Mouse (Mus musculus) myocyte (in vitro differentiated cells): ENCODE data around the gene Minos1. TPM values are rescaled to one million over a fixed set of nuclear protein-coding genes. Genes with fewer than 3 reads are reported as not detected.
A peak's percentile ranks its signal among the peaks of the same experiment; 100 is the strongest.

Source experiments
- H3K27me3 ChIP-seq: one replicate; pipeline ENCODE4 v1.6.1; 2011; ENCODE audit not compliant: control insufficient read depth, insufficient read depth, insufficient read length
- H3K36me3 ChIP-seq: one replicate; pipeline ENCODE4 v1.6.1; 2011; ENCODE audit not compliant: control insufficient read depth, insufficient read depth
- H3K4me2 ChIP-seq: one replicate; pipeline ENCODE4 v1.6.1; 2011; ENCODE audit warnings: low read depth, control low read depth
- H3K4me3 ChIP-seq: one replicate; pipeline ENCODE4 v1.5.1; 2011; ENCODE audit warnings: mild to moderate bottlenecking, control low read depth, moderate library complexity
- H3K79me2 ChIP-seq: one replicate; pipeline ENCODE4 v1.6.1; 2011; ENCODE audit not compliant: control insufficient read depth, insufficient read depth
- H3ac ChIP-seq: one replicate; pipeline ENCODE4 v1.6.1; 2011; ENCODE audit not compliant: control insufficient read depth, insufficient read length
- CEBPB ChIP-seq: IDR thresholded peaks from 2 replicates; pipeline ENCODE4 v1.6.1; 2011; ENCODE audit warnings: mild to moderate bottlenecking, moderate library complexity; ENCODE audit not compliant: poor library complexity, insufficient read depth, severe bottlenecking
- E2F4 ChIP-seq: IDR thresholded peaks from one replicate; pipeline ENCODE4 v1.6.1; 2011; ENCODE audit warnings: mild to moderate bottlenecking, control low read depth, moderate library complexity; ENCODE audit not compliant: insufficient read depth
- MAX ChIP-seq: IDR thresholded peaks from one replicate; pipeline ENCODE4 v1.6.1; 2011; ENCODE audit warnings: low read depth, mild to moderate bottlenecking, control low read depth
- MYOD1 ChIP-seq, 3 experiments: IDR thresholded peaks; one replicate each; pipeline ENCODE4 v1.6.1; 2011; ENCODE audit warnings: control low read depth in 2 of 3, low read depth in 2 of 3, mild to moderate bottlenecking in 2 of 3, moderate library complexity in 1 of 3; ENCODE audit not compliant: insufficient read length in 2 of 3, control insufficient read depth in 1 of 3
- MYOG ChIP-seq, 3 experiments: IDR thresholded peaks; one replicate each; pipeline ENCODE4 v1.6.1; 2011; ENCODE audit warnings: control low read depth in 2 of 3, low read depth in 2 of 3, mild to moderate bottlenecking in 2 of 3; ENCODE audit not compliant: insufficient read length in 2 of 3, control insufficient read depth in 1 of 3, insufficient read depth in 1 of 3
- POLR2A ChIP-seq: IDR thresholded peaks from one replicate; pipeline ENCODE4 v1.6.1; 2011; ENCODE audit warnings: low read depth, mild to moderate bottlenecking, control low read depth, moderate library complexity; ENCODE audit not compliant: insufficient read length
- POLR2AphosphoS2 ChIP-seq: IDR thresholded peaks from one replicate; pipeline ENCODE4 v1.6.1; 2011; ENCODE audit warnings: low read depth, control low read depth; ENCODE audit not compliant: insufficient read length
- REST ChIP-seq: IDR thresholded peaks from one replicate; pipeline ENCODE4 v1.6.1; 2011; ENCODE audit warnings: mild to moderate bottlenecking, control low read depth, moderate library complexity; ENCODE audit not compliant: insufficient read depth, insufficient read length
- SRF ChIP-seq: IDR thresholded peaks from one replicate; pipeline ENCODE4 v1.6.1; 2011; ENCODE audit warnings: low read depth; ENCODE audit not compliant: control insufficient read depth, insufficient read length
- TCF12 ChIP-seq: IDR thresholded peaks from one replicate; pipeline ENCODE4 v1.6.1; 2011; ENCODE audit warnings: mild to moderate bottlenecking, control low read depth; ENCODE audit not compliant: poor library complexity, insufficient read depth, severe bottlenecking
- TCF3 ChIP-seq: IDR thresholded peaks from one replicate; pipeline ENCODE4 v1.6.1; 2011; ENCODE audit warnings: low read depth, control low read depth; ENCODE audit not compliant: insufficient read length
- USF1 ChIP-seq: IDR thresholded peaks from one replicate; pipeline ENCODE4 v1.6.1; 2011; ENCODE audit warnings: low read depth, mild to moderate bottlenecking, control low read depth, moderate library complexity
- polyA plus RNA-seq: library from polyadenylated mRNA; unstranded; fragments of >200 nt; fragmentation: generic; extraction: Trizol; gene quantifications from one replicate; pipeline ENCODE4 v1.2.1, GENCODE M21; 2012; ENCODE audit warnings: missing spikeins

The Minos1 gene
- 247 TPM for polyA plus RNA-seq

DNA sequence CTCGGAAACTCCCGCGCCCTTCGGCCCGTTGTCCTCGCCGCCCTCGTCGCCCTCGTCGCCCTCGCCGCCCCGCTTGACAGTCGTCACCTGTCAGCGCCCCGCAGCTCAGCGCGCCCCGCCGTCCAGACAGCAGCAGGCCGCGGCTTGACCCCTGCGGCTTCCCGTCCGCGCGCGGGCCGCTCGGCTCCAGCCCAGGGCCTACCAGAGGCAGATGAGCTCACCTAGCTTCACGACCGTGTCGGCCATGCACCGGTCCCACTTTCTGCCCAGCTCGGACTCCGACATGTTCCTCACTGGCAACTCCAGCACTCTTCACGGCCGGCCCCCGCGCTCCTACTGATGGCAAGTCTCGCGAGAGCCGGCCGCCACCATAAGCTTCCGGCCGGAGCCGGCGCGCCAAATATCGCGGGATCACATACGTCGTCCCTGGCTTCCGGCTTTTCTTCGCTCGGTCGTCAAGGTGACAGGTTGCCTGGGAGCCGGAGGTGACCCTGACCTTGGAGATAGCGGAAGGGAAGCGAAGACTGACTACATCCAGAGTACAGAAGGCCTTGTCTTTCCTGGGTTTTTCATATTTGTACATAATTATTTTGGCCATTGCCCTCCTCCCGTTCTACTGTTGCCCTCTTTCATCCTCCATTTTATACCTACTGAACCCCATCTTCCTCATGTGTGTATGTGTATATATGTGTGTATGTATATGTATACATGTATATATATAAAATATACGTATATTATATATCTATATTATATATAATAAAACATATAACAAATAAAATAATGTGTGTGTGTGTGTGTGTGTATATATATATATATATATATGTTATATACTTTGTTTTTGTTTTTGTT is at the start of gene Minos1:
Gene Minos1, minus strand, starts transcription at position 413 of the 849 bp plus-strand sequence.
- H3K79me2 ChIP-seq, result peaks cover 47% of the 10 kb centered on the region
- H3ac ChIP-seq, result peak within 1 kb of the TSS; percentile 87
- H3K36me3 ChIP-seq, result no peaks in the 10 kb centered on the region
- TF ChIP-seq MYOG (IDR thresholded peaks at IDR 0.05; ENCODE audit: control insufficient read depth in 1 of 3, insufficient read depth in 1 of 3, insufficient read length in 2 of 3, low read depth in 2 of 3) (peak in 2 of 3 experiments; percentile 74 to 76), TCF3 (no peak), TCF12 (no peak), USF1 (no peak), E2F4 (no peak), MAX (no peak), CEBPB (no peak), SRF (no peak), MYOD1 (IDR thresholded peaks at IDR 0.05; ENCODE audit: control insufficient read depth in 1 of 3, insufficient read length in 2 of 3, low read depth in 2 of 3) (peak in 2 of 3 experiments; percentile 43 to 73), REST (no peak), POLR2AphosphoS2 (peak; percentile 94), POLR2A (peak; percentile 89)
- peak within 1 kb of the TSS; percentile 63 for H3K4me3 ChIP-seq
- no peaks in the 10 kb centered on the region for H3K27me3 ChIP-seq
- H3K4me2 ChIP-seq, result peak within 1 kb of the TSS; percentile 80

DNA sequence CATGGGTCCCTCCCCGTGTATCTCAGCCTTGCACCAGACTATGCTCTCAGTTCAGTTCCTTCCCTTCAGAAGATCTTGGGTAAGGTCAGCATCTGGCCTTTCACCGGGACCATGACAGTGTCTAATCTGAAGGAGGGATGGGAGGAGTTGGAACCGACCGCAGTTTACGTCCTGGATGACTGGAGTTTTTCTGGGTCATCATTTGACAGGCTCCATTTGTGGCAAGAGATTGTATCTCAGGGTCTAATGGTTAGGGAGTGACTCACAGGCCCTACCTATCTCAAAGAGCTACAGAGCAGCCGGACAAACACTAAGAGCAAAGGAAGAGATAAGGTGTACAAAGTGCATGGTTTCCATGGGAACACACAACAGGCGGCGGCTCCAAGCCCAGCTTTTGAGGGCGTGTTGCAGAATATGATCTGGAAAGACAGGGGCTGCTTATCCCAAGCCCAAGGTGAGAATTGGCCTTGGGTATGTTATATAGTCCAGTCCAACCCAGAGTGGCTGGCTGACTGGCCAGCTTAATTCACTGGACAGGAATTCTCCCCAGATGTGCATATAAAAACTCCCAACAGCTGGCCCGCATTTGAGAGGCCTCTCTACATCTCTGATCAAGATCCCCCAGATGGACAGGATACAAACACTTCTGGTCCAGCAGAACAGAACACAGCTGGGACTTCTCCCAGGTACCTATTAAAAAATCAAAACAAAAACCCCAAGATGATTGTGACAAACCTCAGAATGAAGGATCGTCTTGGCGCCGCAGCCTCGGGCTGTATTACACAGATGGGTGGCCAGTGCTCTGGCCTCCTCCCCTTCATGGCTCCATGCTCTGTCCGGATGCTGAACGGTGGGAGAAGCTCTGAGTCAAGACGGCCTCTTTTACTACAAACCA is 49.1 kb upstream of the Minos1 start:
- no peak overlapping the region for H3K4me3 ChIP-seq
- peak overlapping the region; percentile 22 for H3K4me2 ChIP-seq
- H3K27me3 ChIP-seq, result no peaks in the 10 kb centered on the region
- TF ChIP-seq POLR2A (no peak), REST (no peak), TCF12 (no peak), USF1 (no peak), MYOG (IDR thresholded peaks at IDR 0.05; ENCODE audit: control insufficient read depth in 1 of 3, insufficient read depth in 1 of 3, insufficient read length in 2 of 3, low read depth in 2 of 3) (no peak), MYOD1 (IDR thresholded peaks at IDR 0.05; ENCODE audit: control insufficient read depth in 1 of 3, insufficient read length in 2 of 3, low read depth in 2 of 3) (no peak), E2F4 (no peak), CEBPB (no peak), TCF3 (no peak), POLR2AphosphoS2 (no peak)
- no peaks in the 10 kb centered on the region for H3K79me2 ChIP-seq
- no peak overlapping the region for H3ac ChIP-seq
- no peaks in the 10 kb centered on the region for H3K36me3 ChIP-seq

DNA sequence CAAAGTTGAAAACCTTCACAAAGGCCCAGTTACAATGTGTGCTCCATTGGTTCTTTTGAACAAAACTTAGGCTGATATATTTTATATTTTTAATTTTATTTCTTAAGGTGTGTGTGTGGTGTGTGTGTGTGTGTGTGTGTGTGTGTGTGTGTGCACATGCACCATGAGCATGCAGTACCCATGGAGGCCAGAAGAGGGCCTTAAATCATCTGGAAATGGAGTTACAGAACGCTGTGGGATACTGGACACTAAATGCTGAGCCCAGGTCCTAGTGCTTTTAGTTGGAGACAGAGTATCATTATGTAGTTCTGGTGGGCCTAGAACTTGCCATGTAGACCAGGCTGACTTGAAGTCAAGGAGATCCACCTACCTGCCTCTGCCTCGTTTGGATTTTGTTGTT is 48.3 kb upstream of the Minos1 start:
- no peak for TF ChIP-seq USF1
- TF ChIP-seq MYOD1 (IDR thresholded peaks at IDR 0.05; ENCODE audit: control insufficient read depth in 1 of 3, insufficient read length in 2 of 3, low read depth in 2 of 3), result no peak
- TF ChIP-seq TCF12, result no peak
- TF ChIP-seq SRF, result no peak
- no peak for TF ChIP-seq MYOG (IDR thresholded peaks at IDR 0.05; ENCODE audit: control insufficient read depth in 1 of 3, insufficient read depth in 1 of 3, insufficient read length in 2 of 3, low read depth in 2 of 3)
- TF ChIP-seq CEBPB, result no peak
- TF ChIP-seq POLR2A, result no peak
- TF ChIP-seq REST, result no peak
- no peak for TF ChIP-seq POLR2AphosphoS2
- TF ChIP-seq E2F4, result no peak
- no peak for TF ChIP-seq TCF3
- TF ChIP-seq MAX, result no peak
- Histone ChIP-seq H3K79me2 (no peaks in the 10 kb centered on the region), H3K4me2 (no peak overlapping the region), H3K36me3 (no peaks in the 10 kb centered on the region), H3K4me3 (no peak overlapping the region), H3K27me3 (no peaks in the 10 kb centered on the region), H3ac (no peak overlapping the region)

DNA sequence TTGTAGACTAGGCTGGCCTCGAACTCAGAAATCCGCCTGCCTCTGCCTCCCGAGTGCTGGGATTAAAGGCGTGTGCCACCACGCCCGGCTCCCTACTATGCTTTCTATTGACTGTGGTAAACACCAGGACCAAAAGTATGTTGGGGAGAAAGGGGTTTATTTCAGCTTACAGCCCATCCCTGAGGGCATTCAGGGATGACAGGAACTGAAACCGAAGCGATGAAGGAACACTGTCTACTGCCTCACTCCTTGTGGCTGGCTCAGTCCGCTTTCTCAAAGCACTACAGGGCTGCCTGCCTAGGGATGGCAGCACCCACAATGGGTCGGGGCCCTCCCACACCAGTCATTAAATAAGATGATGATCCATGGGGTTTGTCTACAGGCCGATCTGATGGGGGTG is 47.5 kb upstream of the Minos1 start:
- TF ChIP-seq CEBPB (no peak), MYOD1 (IDR thresholded peaks at IDR 0.05; ENCODE audit: control insufficient read depth in 1 of 3, insufficient read length in 2 of 3, low read depth in 2 of 3) (no peak), MYOG (IDR thresholded peaks at IDR 0.05; ENCODE audit: control insufficient read depth in 1 of 3, insufficient read depth in 1 of 3, insufficient read length in 2 of 3, low read depth in 2 of 3) (no peak), MAX (no peak), POLR2AphosphoS2 (no peak)
- H3K4me3 ChIP-seq, result no peak overlapping the region
- H3K79me2 ChIP-seq, result no peaks in the 10 kb centered on the region
- H3K27me3 ChIP-seq, result no peaks in the 10 kb centered on the region
- H3K4me2 ChIP-seq, result no peak overlapping the region
- H3ac ChIP-seq, result no peak overlapping the region
- no peaks in the 10 kb centered on the region for H3K36me3 ChIP-seq
